Mouse (Mus musculus): Measurements from ENCODE around the gene Prok2. TPM values are rescaled to one million over a fixed set of nuclear protein-coding genes. Genes with fewer than 3 reads are reported as not detected.

Gene Prok2
- polyA plus RNA-seq, 1 experiment from 2014 or later, result 1.5 TPM

DNA sequence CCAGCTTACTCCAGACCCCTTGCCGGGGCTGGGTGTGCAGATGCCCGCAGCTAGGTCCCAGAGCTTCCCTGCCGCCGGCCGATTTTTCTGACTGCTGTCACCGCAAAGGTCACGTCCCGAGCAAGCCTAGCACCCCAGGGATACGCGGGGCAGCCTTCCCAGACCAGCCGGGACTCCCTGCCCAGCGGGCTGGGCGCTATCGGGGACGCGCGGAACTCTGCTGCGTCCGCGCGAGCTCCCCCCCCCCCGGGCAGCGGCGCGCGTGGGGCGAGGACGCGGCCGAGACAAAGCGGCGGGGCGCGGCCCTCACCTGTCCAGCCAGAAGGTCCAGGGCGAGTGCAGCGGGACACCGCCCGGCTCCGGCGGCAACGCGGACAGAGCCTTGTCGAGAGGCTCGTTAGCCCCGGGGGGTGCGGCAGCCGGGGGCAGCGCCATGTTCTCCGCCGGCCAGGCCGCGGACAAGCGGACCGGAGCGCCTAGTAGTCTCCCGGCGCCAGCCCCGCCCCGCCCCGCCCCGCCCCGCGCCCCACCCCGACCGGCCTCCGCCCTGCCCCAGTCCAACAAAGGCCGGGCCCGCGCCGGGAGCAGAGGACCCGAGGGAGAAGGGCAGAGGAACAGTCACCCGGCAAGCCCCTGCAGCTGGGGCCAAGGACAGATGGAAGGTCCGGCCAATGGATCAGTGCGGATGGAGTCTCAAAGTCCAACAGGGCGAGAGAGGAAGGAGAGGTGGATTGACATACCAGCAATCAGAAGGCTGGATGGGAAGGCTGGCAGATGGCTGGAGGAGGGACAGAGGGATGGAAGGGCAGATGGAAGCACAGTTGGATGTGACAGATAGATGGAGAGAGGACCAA lies 59.6 kb downstream of the Prok2 start, which contains the start of the genes Eif4e3 and Gm20696:
TSS of gene Eif4e3 (minus strand) at position 454 of the 854 bp plus-strand sequence.
TSS of gene Gm20696 (minus strand) at position 480 of the 854 bp plus-strand sequence.
- no peaks in the 10 kb centered on the region for H3K27me3 ChIP-seq (replicated peaks; ENCODE audit: control insufficient read depth, insufficient read depth, low read length)
- H3K4me3 ChIP-seq (ENCODE audit: low read depth, low read length), result peak within 1 kb of the TSS; percentile 73
- under 1% methylated on average over 43 of the region's 75 CpGs for WGBS
- peak within 1 kb of the TSS; percentile 67 for H3K27ac ChIP-seq (ENCODE audit: low read depth, low read length)
- H3K36me3 ChIP-seq (ENCODE audit: control insufficient read depth, insufficient read depth, low read length), result no peaks in the 10 kb centered on the region
- H3K9ac ChIP-seq (ENCODE audit: low read length), result peak within 1 kb of the TSS; percentile 90
- peak; percentile 41 for ATAC-seq
- DNase-seq (ENCODE audit: low spot score), result peak; percentile 40
- peak within 1 kb of the TSS; percentile 91 for H3K4me2 ChIP-seq (ENCODE audit: low read length)
- H3K9me3 ChIP-seq (replicated peaks; ENCODE audit: control insufficient read depth, low read length), result no peaks in the 10 kb centered on the region
- peaks cover 34% of the 10 kb centered on the region for H3K4me1 ChIP-seq (ENCODE audit: control insufficient read depth, insufficient read depth, low read length)

- DNase-seq (ENCODE audit: low spot score) (no peak), ATAC-seq (no peak)
- peak overlapping the region; percentile 90 for H3K9ac ChIP-seq (ENCODE audit: low read length)
- no peaks in the 10 kb centered on the region for H3K27me3 ChIP-seq (replicated peaks; ENCODE audit: control insufficient read depth, insufficient read depth, low read length)
- H3K4me3 ChIP-seq (ENCODE audit: low read depth, low read length), result peak overlapping the region; percentile 73
- peaks cover 29% of the 10 kb centered on the region for H3K4me1 ChIP-seq (ENCODE audit: control insufficient read depth, insufficient read depth, low read length)
- WGBS, result 36% methylated on average over 16 of the region's 16 CpGs
- H3K36me3 ChIP-seq (ENCODE audit: control insufficient read depth, insufficient read depth, low read length), result no peaks in the 10 kb centered on the region
- H3K27ac ChIP-seq (ENCODE audit: low read depth, low read length), result no peak overlapping the region
- H3K9me3 ChIP-seq (replicated peaks; ENCODE audit: control insufficient read depth, low read length), result no peaks in the 10 kb centered on the region
- peak overlapping the region; percentile 91 for H3K4me2 ChIP-seq (ENCODE audit: low read length)
These were observed 60.5 kb downstream of the Prok2 start for GRCm38 (mm10) chr6:99665457-99666317.

- H3K9me3 ChIP-seq (replicated peaks; ENCODE audit: control insufficient read depth, low read length), result no peaks in the 10 kb centered on the region
- no peak overlapping the region for H3K4me3 ChIP-seq (ENCODE audit: low read depth, low read length)
- peaks cover 11% of the 10 kb centered on the region; the same call in 1 of the 2 replicates for H3K4me1 ChIP-seq (ENCODE audit: control insufficient read depth, insufficient read depth, low read length)
- no peak overlapping the region for H3K9ac ChIP-seq (ENCODE audit: low read length)
- ATAC-seq (no peak), DNase-seq (ENCODE audit: low spot score) (no peak)
- H3K4me2 ChIP-seq (ENCODE audit: low read length), result no peak overlapping the region
- WGBS, result 77% methylated on average over 8 of the region's 8 CpGs
- no peaks in the 10 kb centered on the region for H3K36me3 ChIP-seq (ENCODE audit: control insufficient read depth, insufficient read depth, low read length)
- no peaks in the 10 kb centered on the region for H3K27me3 ChIP-seq (replicated peaks; ENCODE audit: control insufficient read depth, insufficient read depth, low read length)
- H3K27ac ChIP-seq (ENCODE audit: low read depth, low read length), result no peak overlapping the region
These were observed 63.0 kb downstream of the Prok2 start for GRCm38 (mm10) chr6:99663232-99663631.

Other genes with a start within 250 kb of the Prok2 start
- gene Foxp1, start 203.7 kb downstream of the Prok2 start, polyA plus RNA-seq (2014; fragmentation: Nextera tagmentation; extraction: Ambion mirVana), result 63.3 and 89.2 TPM in 2 replicates
- 8.8 and 9.5 TPM in 2 replicates for gene Eif4e3, start 59.6 kb downstream of the Prok2 start, polyA plus RNA-seq (2014; fragmentation: Nextera tagmentation; extraction: Ambion mirVana)
- gene Gm20696, start 59.6 kb downstream of the Prok2 start, polyA plus RNA-seq (2014; fragmentation: Nextera tagmentation; extraction: Ambion mirVana), result 0.99 and 2.3 TPM in 2 replicates
- 14.7 and 16.4 TPM in 2 replicates for gene Gpr27, start 33.7 kb downstream of the Prok2 start, polyA plus RNA-seq (2014; fragmentation: Nextera tagmentation; extraction: Ambion mirVana)

Data from forebrain, embryonic 14.5 days (tissue).